Comparison of ENCODE assay signal across 17 mouse cellular contexts in genomic region chr17:7286422-7287050, GRCm38 (mm10). TPM values are rescaled to one million over a fixed set of nuclear protein-coding genes. Genes with fewer than 3 reads are reported as not detected.
DNase-seq lines count a peak whose midpoint lies in the region; ATAC-seq and TF ChIP-seq lines count a peak whose summit lies in the region.
"Had no signal": no experiment of that assay in that cellular context is flagged by ENCODE, and none has a peak within 500 bp of the region (broad histone marks: within the 10 kb centered on the region; RNA-seq: fewer than 3 reads in every experiment).

No protein-coding gene starts in this region.

- WGBS in forebrain, embryonic 15.5 days: 60% methylated on average over 12 of the region's 12 CpGs
- 91% methylated on average over 12 of the region's 12 CpGs for WGBS in forebrain, embryonic 10.5 days
- 75% methylated on average over 11 of the region's 12 CpGs for WGBS in hindbrain, embryonic 13.5 days
- 85% methylated on average over 12 of the region's 12 CpGs for WGBS in hindbrain, embryonic 12.5 days
- WGBS in neural tube, embryonic 14.5 days: 69% methylated on average over 12 of the region's 12 CpGs

- no peak for DNase-seq in forebrain, embryonic 10.5 days (ENCODE audit: extremely low spot score, low spot score)
- no peak for DNase-seq in left cerebral cortex, adult 2 months (ENCODE audit: extremely low spot score in 1 of 2, low spot score in 2 of 2)
- no peak for DNase-seq in left cerebral cortex, postnatal 36 days (ENCODE audit: low spot score in 2 of 2)
- no peak for DNase-seq in gastrocnemius, postnatal 10 days
- DNase-seq: adrenal gland, postnatal 14 days; cerebellum, postnatal 36 days; right cerebral cortex, postnatal 25 days had no signal

- H3K4me3 ChIP-seq in forebrain, embryonic 15.5 days: no peak overlapping the region
- no peak overlapping the region for H3K4me3 ChIP-seq in forebrain, embryonic 10.5 days
- no peak overlapping the region for H3K4me3 ChIP-seq in hindbrain, embryonic 13.5 days
- no peak overlapping the region for H3K4me3 ChIP-seq in hindbrain, embryonic 12.5 days
- no peak overlapping the region for H3K4me3 ChIP-seq in left cerebral cortex, adult 2 months
- H3K4me3 ChIP-seq in neural tube, embryonic 14.5 days (ENCODE audit: low read depth, low read length): no peak overlapping the region
- H3K4me3 ChIP-seq: limb, embryonic 13.5 days had no signal

- H3K4me1 ChIP-seq in forebrain, embryonic 15.5 days: peaks cover 24% of the 10 kb centered on the region
- no peaks in the 10 kb centered on the region; the same call in 1 of the 2 replicates for H3K4me1 ChIP-seq in forebrain, embryonic 10.5 days
- peaks cover 33% of the 10 kb centered on the region for H3K4me1 ChIP-seq in hindbrain, embryonic 13.5 days (replicated peaks)
- H3K4me1 ChIP-seq in hindbrain, embryonic 12.5 days: peaks cover 5% of the 10 kb centered on the region
- H3K4me1 ChIP-seq in neural tube, embryonic 14.5 days (ENCODE audit: control insufficient read depth, insufficient read depth, low read length): 0 out of 2 replicates have a peak, but pooled peaks cover 2% of the 10 kb centered on the region
- H3K4me1 ChIP-seq: limb, embryonic 13.5 days had no signal

- no peak for TF ChIP-seq CTCF in left cerebral cortex, adult 2 months (IDR thresholded peaks at IDR 0.05)

- no peak overlapping the region for H3K4me2 ChIP-seq in forebrain, embryonic 15.5 days (replicated peaks)
- no peak overlapping the region for H3K4me2 ChIP-seq in hindbrain, embryonic 13.5 days
- H3K4me2 ChIP-seq in hindbrain, embryonic 12.5 days (replicated peaks): no peak overlapping the region
- H3K4me2 ChIP-seq in neural tube, embryonic 14.5 days (ENCODE audit: low read depth, low read length): no peak overlapping the region
- H3K4me2 ChIP-seq: limb, embryonic 13.5 days had no signal

- no peak for ATAC-seq in forebrain, embryonic 15.5 days (replicated peaks)
- no peak for ATAC-seq in hindbrain, embryonic 13.5 days (ENCODE audit: low FRiP score)
- ATAC-seq in hindbrain, embryonic 12.5 days (ENCODE audit: low FRiP score): no peak
- ATAC-seq in neural tube, embryonic 14.5 days (ENCODE audit: low read depth): no peak

- no peak overlapping the region for H3K9ac ChIP-seq in forebrain, embryonic 15.5 days (replicated peaks)
- H3K9ac ChIP-seq in hindbrain, embryonic 13.5 days: no peak overlapping the region
- no peak overlapping the region for H3K9ac ChIP-seq in hindbrain, embryonic 12.5 days
- H3K9ac ChIP-seq in neural tube, embryonic 14.5 days (replicated peaks; ENCODE audit: low read depth, low read length): no peak overlapping the region
- H3K9ac ChIP-seq: limb, embryonic 13.5 days had no signal

- H3K27ac ChIP-seq in forebrain, embryonic 15.5 days (replicated peaks): peak overlapping the region; percentile 87
- no peak overlapping the region for H3K27ac ChIP-seq in forebrain, embryonic 10.5 days
- peak overlapping the region; percentile 49 for H3K27ac ChIP-seq in hindbrain, embryonic 13.5 days
- no peak overlapping the region; the same call in 1 of the 2 replicates for H3K27ac ChIP-seq in hindbrain, embryonic 12.5 days
- H3K27ac ChIP-seq in left cerebral cortex, adult 2 months: peak overlapping the region; percentile 26
- peak overlapping the region; percentile 0; the same call in 1 of the 2 replicates for H3K27ac ChIP-seq in neural tube, embryonic 14.5 days (ENCODE audit: low read depth, low read length)
- H3K27ac ChIP-seq: limb, embryonic 13.5 days had no signal

- H3K27me3 ChIP-seq in forebrain, embryonic 15.5 days: no peaks in the 10 kb centered on the region
- H3K27me3 ChIP-seq in forebrain, embryonic 10.5 days (ENCODE audit: poor library complexity, severe bottlenecking): no peaks in the 10 kb centered on the region
- no peaks in the 10 kb centered on the region for H3K27me3 ChIP-seq in hindbrain, embryonic 13.5 days
- no peaks in the 10 kb centered on the region for H3K27me3 ChIP-seq in hindbrain, embryonic 12.5 days
- no peaks in the 10 kb centered on the region for H3K27me3 ChIP-seq in neural tube, embryonic 14.5 days (ENCODE audit: control insufficient read depth, insufficient read depth, low read length)
- H3K27me3 ChIP-seq: limb, embryonic 13.5 days had no signal

- intact Hi-C loops in left cerebral cortex, adult 2 months (cut with DNase I): loop anchor here (5.0 kb wide), 1 partner anchor 94 kb away; no protein-coding TSS in a partner anchor
- intact Hi-C loops in left cerebral cortex, postnatal 36 days (cut with DNase I): no loop called here

- peaks cover 2% of the 10 kb centered on the region; the same call in 1 of the 2 replicates for H3K36me3 ChIP-seq in forebrain, embryonic 15.5 days
- H3K36me3 ChIP-seq in forebrain, embryonic 10.5 days (replicated peaks): peaks cover 61% of the 10 kb centered on the region
- H3K36me3 ChIP-seq in hindbrain, embryonic 13.5 days: peaks cover 53% of the 10 kb centered on the region
- peaks cover 36% of the 10 kb centered on the region for H3K36me3 ChIP-seq in hindbrain, embryonic 12.5 days
- 0 out of 2 replicates have a peak, but pooled peaks cover 3% of the 10 kb centered on the region for H3K36me3 ChIP-seq in neural tube, embryonic 14.5 days (ENCODE audit: control insufficient read depth, insufficient read depth, low read length)

- H3K9me3 ChIP-seq in forebrain, embryonic 15.5 days: no peaks in the 10 kb centered on the region
- no peaks in the 10 kb centered on the region for H3K9me3 ChIP-seq in forebrain, embryonic 10.5 days
- H3K9me3 ChIP-seq in hindbrain, embryonic 13.5 days: no peaks in the 10 kb centered on the region
- H3K9me3 ChIP-seq in hindbrain, embryonic 12.5 days (replicated peaks): no peaks in the 10 kb centered on the region
- H3K9me3 ChIP-seq in neural tube, embryonic 14.5 days (ENCODE audit: control insufficient read depth, low read length): no peaks in the 10 kb centered on the region
- H3K9me3 ChIP-seq: limb, embryonic 13.5 days had no signal

RNA-seq across cellular contexts. Expression of gene Tcp10a, which starts 37.9 kb away (rescaled TPM):
- polyA plus RNA-seq in forebrain, embryonic 15.5 days (2015; fragmentation: Nextera tagmentation; extraction: Ambion mirVana): not detected in 2 replicates
- not detected in 2 replicates for polyA plus RNA-seq in forebrain, embryonic 10.5 days (2016; fragmentation: Nextera tagmentation; extraction: Ambion mirVana)
- polyA plus RNA-seq in hindbrain, embryonic 13.5 days (2015; fragmentation: Nextera tagmentation; extraction: Ambion mirVana): not detected in 2 replicates
- not detected in 2 replicates for polyA plus RNA-seq in hindbrain, embryonic 12.5 days (2016; fragmentation: Nextera tagmentation; extraction: Ambion mirVana)
- total RNA-seq in left cerebral cortex, adult 2 months (2021): under 1 TPM in 1 of 2 experiments, not detected in 1; 0.45 TPM
- under 1 TPM in 1 of 2 experiments, not detected in 1; 0.23 TPM for total RNA-seq in left cerebral cortex, postnatal 36 days (2021)
- polyA plus RNA-seq in neural tube, embryonic 14.5 days (2014; fragmentation: Nextera tagmentation; extraction: Ambion mirVana): 0.18 TPM in 1 of 2 replicates, not detected in the other
- not detected for total RNA-seq in gastrocnemius, postnatal 10 days (2021)
- total RNA-seq: adrenal gland, postnatal 14 days; gastrocnemius, postnatal 14 days had no signal
- polyA plus RNA-seq: embryonic facial prominence, embryonic 11.5 days; large intestine, adult 2 months; limb, embryonic 13.5 days; liver, embryonic 16.5 days; urinary bladder, adult 2 months had no signal

Comparison
In these comparisons a context has a peak if more than half of its experiments do, and no peak if none do; other contexts are left out.
1. H3K27ac ChIP-seq: peak in forebrain, embryonic 15.5 days (single experiment), hindbrain, embryonic 13.5 days (single experiment), left cerebral cortex, adult 2 months (single experiment) and neural tube, embryonic 14.5 days (single experiment); none in forebrain, embryonic 10.5 days (single experiment) and hindbrain, embryonic 12.5 days (single experiment).